Mouse (Mus musculus) lung, postnatal 4 days (tissue): Measurements from ENCODE around the gene Gnaq.
"Not testable (repeated sequence)": the region's sequence is repeated elsewhere in the genome, so short reads cannot be mapped to it uniquely, and the experiment has no call there.

Experiments
- DNase-seq, 2 experiments: peaks; one replicate each; pipeline ENCODE4 v3.0.0; 2021

Gene Gnaq

DNA sequence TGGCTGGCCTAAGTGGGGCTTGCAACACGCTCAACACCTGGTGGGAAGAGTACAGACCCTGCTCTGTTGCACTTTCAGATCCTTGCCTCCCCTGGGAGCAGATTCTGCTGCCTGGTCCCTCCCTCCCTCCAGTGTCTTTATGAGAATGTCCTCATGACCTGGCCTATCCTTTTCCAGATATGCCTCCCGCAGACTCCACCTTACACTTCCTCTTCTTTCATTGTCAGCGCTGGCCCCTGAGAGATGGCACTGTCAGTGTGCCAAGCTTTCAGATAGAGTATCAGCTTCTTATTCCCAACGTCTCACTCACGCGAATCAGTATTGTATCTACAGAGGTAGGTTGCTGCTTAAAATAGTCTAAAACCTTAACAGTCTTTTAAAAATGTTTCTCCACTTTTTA, 129.0 kb downstream of the Gnaq start:
- peak in 1 of 2 experiments; percentile 26 for DNase-seq

DNA sequence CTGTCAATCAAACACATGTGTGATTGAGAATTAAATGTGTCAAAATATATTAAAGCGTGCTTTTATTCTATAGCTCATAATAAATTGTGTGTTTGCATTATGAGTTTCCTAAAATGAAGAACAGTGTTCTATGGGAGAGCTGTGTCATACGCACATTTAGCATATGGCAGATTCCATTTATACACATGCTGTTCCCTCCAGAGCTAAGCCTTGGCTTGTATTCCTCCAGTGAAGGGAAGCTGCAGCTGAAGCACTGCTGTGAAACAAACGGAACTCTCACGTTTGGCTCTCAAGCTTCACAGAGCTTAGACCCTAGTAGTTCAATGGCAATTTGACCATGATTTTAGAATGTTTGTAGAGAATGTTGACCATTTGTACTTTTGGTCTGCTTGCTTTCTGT, 129.7 kb downstream of the Gnaq start:
- no peak for DNase-seq

DNA sequence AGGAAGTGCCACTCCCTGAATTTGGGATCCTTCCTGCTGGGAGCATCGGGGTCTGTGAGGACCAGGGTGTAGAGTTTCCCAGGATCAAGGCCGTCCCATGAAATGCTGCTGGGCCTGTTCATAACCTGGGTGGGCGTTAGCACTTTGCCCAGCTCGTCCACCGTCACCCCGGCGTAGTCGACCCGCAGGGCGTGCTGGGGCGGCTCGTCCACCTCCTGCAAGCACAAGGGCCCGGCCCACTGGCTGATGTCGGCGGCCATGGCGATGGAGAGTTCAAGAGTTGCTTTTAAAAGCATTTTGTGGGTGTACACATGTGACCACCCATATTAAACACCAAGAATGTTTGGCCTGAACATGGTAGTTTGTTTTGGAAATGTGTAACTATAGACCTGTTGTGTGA, 134.7 kb downstream of the Gnaq start:
- DNase-seq: not testable (repeated sequence)

DNA sequence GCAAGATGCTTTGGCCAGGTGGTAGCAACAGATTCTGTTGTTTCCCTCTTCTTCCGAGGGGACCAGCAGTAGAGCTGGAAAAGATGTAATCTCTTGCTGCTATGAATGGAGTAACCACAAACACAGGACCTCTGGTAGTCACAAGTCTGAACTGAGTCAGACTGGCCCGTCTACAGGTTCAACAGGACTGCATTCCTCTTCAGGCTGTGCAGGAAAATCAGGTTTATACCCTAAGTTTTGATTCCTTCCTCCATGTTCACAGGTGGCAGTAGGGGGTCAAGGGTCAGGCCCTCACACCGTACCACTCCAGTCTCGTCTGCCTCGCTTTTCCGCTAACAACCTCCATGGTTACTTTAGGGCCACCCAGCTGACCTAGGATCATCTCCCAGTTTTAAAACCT, 137.6 kb downstream of the Gnaq start:
- DNase-seq: no peak

DNA sequence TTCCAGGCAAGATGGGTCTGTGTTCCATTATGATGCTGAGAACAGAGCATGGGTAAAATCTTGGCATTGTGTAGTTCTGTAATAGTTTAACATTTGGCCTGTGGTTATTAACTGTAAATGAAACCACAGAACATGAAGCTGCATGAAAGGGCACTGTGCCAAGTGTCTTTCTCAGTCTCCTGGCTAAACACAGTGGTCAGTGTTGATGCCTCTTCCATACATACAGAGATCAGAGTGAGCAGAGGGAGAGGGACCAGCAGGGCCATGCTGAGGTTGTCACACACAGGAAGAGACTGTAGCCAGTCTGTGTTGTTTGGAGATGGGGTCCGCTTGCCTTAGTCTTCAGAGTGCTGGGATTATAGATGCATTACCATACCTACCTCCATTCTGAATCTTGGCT, 138.4 kb downstream of the Gnaq start:
- DNase-seq: no peak

DNA sequence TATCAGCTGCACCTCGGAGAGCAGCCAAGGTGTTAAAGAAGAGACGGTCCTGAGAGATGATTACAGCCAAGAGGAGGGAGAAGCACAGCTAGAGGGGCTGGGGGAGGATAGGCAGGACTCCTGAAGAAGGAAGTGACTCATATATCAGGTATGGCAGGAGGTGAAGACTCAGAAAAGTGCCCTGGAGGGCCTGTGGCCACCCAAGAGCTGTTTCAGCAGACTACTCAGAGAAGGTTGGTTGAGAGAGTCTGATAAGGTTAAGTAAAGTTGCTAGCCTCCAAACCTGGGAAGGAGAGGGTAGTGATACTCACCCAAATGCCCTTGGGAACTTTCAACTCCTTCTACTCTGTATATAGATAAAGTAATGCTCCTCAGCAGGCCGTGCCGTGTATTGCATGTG, 140.4 kb downstream of the Gnaq start:
- no peak for DNase-seq

DNA sequence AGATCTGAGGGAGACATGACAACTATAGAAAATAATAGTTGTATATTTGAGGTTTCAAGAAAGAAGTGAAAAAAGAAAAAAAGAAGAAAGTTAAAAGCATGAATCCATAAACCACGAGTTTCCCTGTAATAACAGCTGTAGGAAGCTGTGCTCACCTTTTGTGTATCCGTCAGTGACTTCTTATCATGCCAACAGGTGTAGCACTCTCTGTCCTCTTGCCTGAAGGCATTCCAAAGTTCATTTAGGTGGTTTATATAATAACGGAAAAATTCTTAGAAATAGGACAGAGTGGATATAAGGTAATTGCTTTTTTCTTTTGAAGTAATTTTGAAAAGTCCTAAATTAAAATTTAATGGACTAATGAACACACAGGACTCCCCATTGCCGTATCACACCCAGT, 147.6 kb downstream of the Gnaq start:
- DNase-seq: no peak

DNA sequence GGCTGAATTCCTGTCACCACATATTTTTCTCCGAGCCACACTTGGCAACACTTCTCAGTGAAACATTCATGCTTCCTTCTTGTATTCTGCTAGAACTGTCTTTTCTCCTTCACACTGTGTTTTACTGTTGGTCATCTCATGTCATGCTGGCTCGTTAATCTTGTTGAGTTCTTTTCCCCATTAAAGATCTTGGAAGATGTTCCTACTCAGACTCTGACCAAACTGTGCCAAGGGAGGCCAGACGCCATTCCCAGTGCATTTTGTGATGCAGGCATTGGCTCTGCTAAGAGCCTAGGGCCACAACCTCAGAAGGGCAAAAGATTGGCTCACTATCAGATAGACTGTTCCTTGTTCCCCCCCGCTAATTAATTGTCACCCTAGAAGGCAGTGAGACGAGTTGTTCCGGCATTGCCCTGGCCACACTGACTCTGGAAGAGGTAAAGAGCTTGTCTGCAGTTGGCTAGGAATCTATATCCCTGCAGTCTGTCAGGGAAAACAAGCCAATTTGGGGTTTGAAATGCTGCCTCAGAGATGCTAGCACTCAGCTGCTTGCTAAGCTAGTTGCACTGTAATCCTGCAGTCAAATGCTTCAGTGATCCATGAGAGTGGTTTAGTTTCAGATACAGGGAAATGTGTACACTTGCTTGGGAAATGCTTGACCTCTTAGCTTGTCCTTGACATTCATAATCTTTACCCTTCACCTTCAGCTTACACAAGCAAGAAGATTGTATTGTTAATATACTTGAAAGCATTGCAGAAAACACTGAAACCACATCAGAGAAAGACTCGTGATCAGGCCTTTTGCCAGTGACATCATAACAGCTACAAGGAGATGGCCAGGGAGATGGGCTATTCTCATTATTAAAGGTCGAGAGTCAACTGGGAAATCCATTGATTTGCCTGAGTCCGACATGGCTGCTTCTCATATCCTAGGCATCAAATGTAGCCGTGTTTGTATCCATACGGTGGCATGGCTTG, 152.7 kb downstream of the Gnaq start:
- DNase-seq: no peak

DNA sequence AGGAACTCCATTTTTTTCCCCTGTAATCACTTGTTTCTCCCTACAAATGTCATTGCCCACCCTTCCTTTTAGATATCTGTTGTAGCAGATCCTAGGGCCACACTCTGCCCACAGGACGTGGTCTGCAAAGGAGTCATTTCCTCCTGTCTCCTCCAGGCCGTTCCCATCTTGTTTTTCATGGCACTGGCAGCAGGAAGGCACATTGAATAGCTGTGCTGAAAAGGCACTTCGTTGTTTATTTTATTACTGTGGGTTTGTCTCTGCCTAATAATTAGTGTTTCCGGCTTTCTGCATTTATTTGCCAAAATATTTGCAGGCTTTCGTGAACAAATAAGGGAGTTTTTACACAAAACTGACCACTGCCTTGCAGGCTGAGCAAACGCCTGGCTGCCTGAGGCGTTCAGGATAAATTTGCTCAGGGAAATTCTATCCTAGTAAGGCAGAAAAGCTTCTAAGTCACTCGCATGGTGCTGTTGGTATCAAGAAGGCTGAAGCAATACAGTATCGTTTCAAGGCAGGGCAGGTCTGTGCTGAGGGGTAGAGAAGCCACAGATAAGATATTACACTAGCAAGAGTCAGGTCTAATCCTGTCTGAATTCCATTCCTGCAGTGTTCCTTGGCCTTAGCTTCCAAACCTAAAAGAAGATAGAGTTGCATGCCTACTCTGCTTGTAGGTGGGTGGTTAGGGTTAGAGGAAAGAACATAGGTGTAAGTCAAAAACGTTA, 154.0 kb downstream of the Gnaq start:
- peak; percentile 35 to 56 for DNase-seq

DNA sequence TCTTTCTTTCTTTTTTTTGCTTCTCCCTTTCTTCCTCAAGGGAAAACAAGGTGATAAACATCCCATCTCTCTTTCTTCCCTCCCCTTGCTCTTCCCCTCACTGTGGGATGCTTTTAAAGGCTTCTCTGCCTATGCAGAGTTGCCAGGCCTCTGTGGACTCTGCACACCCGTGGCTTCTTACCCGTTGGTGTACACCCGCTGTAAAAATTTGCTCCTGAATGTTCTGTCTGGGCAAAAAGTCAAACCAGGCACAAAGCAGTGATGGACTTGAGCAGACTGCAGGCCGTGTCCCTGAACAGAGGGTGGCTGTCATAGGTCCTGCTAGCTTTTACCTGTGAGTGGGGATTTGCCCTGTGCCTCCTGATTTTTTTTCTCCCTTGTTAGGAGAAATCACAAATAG, 154.7 kb downstream of the Gnaq start:
- no peak for DNase-seq

DNA sequence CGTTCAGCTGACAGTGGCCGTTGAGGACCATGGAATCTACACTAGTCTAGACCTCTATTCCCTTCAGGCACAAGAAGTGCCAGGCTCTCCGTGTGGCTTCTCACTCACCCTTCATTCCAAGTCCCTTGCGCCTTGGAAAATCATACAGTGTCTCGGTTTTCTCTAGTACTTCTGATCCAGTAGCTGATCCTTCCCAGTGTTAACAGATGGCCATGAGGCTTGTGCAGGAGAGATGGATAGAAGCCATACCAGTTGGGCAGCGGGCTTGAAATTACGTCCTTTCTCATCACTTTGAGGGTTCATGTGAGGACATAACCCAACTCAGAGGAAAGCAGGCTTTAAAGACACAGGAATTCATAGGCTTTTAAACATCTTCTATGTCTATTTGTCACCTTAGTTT, 155.3 kb downstream of the Gnaq start:
- no peak for DNase-seq

DNA sequence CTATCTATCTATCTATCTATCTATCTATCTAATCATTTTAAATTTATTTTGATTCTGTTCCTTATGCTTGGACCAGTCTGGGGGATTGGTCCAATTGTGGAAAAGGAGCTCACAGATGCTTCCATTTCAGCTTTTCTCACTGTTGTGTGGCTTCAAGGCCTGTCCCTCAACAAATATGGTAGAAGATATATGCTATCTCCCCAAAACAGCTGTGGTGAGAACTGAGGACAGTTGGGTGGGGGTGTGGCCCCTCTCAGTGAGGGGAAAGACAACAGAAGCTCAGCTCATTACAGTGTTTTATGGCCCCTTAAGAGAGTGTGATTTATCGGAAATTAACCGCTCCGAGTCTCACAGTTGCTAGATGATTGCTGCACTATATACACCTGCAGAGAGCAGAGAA, 158.5 kb downstream of the Gnaq start:
- DNase-seq: no peak

DNA sequence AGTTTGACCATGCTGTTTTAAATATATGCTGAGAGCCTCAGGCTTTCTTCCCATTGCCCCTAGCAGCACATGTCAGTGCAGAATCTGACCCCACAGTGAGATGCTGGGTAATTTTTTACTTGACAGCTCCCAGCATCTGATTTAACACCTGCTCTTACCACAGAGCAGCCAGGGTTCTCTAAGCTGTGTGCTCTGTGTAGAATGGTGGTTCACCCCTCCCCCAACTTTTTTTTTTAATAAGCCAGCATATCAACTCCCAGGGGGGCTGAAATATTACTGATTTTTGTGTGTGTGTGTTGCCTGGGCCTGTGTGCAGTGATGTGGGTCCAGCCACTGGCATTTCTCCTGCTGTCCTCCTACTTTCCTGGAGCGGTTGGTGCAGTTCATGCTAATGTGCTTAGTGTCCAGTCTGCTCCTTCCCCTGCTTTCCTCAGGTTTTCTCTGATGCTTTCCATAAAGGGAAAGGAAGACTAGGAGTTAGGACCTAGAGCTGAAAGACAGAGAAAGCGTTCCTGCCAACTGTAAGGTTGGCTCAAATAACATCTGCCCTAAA, 159.5 kb downstream of the Gnaq start:
- DNase-seq: no peak

DNA sequence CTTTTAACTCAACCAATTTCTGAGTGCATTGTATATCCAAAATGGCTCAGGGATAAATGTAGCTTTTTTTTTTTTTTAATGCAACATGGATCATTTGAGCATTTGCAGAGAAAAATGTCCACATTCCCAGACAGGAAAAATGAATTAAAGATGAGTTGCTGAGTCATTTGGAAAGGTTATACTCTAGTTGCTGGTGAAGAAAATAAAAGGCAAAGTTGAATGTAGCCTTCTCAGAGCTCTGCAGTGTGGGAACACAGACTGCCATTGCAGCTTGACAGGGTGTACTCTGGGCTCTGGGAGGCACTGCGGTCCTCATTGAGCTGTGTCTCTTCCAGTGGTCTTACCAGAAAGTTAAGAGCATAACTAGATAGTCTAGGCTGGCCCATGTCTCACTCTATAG, 160.3 kb downstream of the Gnaq start:
- DNase-seq: no peak

DNA sequence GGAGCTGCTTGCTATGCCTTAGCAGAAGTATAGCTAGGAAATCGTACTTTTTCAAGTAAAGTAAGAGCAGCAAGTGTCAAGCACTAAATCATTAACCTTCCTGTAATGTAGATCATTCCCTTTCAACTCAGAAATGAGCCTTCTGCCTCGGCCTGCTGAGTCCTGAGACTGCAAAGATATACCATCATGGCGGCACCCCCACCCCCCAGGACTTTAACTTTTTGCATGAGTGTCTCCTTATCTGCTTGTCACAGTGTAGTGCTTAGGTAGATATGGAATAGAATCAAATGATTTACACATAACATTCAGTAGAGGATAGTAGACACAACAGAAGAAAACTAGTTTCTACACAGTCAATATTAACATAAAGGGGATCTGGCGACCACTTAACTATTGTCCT, 167.8 kb downstream of the Gnaq start:
- DNase-seq: no peak

DNA sequence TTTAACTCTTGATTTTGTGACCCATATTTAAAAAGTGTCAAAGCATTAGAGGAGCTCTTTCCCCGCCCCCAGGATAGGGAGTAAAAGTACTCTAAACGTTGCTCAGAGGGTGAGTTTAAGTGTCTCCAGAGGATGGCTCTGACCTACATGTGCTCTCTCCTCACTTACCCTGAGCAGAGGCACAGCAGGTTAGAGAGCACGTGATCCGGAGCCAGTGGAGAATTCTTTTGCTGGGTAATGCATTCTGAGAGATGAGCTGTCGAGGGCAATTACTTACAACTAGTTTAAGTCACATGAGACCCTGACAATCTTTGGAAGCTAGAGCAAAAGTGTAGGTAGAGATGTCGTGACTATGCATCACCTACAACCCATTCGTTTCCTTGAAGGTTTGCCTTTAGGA, 168.7 kb downstream of the Gnaq start:
- no peak for DNase-seq

DNA sequence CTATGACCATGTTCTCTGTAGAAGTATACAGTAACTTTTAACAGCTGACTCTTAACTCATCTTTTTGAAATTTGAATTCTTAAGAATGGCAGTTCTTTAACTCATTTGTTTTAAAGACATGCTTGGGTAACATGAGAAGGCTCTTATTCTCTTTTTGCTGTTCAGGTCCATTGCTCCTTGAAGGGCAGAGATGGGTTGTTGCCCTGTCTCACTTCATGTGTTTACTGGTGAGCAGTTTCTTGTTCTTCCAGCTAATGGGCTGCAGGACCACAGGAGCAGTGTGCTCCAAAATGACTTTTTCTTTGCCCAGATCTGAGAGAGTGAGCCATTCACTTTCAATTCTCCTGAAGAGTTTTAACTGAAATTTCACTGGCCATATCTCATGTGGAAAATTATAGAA, 176.4 kb downstream of the Gnaq start:
- no peak for DNase-seq

DNA sequence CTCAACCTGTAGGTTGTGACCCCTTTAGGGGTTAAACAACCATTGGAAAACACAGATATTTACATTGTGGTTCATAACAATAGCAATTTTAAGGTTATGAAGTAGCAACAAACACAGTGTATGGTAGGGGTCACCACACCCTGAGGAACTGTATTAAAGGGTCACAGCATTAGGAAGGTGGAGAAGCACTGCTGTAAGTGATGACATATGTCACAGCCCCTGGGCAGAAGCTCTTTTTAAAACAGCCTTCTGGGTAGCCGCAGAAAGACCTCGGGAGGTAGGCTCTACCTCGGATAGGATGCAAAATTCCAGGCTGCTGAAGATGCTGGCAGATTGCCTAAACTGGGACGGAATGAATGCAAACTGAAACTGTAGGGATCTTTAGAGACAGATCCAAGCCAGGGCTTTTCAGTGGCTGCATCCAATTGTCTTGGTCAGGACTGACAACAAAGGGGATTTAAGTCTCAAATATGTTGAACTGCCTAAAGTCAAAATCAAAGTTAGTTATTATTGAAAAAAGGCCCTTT, 181.7 kb downstream of the Gnaq start:
- DNase-seq: peak in 1 of 2 experiments; percentile 20

DNA sequence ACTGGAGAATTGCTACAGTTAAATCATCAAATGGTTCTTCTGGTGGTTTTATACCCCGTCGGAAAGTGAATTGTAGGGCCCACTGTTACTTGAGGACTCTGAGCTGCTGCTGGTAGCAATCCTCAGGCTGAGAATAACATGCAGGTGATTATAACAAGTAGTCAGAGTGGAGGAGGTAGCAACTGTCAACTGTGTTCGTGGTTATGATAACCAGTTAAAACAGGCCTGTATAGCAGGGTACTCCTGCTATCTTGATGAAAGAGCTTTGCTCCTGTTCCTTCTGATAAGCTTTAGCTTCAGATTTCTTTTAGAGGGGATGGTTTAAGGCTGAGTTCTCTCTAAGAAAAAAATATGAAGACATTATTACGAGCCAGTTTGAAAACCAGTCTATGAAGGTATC, 182.9 kb downstream of the Gnaq start:
- no peak for DNase-seq

DNA sequence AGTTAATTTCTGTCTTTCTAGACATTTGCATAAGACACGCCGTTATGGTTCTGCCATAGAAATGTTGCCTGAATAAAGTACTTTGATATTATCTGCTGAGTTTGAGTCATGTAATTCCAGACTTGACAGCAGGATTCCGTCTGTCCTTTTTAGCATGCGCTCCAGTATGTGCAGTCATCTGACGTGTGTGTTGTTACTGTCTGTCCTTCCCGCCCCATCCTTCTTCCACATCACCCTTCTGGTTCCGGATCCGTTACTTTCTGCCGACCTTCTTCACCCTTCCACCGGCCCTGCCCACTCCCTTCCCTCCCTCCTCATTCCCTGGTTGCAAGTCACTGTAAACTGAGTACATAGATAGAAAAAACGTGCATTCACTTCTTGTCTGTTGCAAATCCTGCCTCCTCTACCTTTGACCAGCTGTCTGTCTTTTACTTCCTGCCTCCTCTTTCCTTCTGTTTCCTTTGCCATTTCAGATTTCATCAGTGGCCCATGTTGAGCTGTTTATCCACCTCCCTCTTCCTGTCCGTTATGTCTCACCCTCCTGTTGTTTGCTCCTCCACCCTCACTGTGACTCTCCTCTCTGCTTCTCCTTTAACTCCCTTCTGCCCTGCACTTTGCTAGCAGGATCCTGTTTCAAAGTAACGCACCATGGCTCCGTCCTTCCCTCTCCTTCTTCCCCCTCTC, 185.6 kb downstream of the Gnaq start:
- no peak for DNase-seq

DNA sequence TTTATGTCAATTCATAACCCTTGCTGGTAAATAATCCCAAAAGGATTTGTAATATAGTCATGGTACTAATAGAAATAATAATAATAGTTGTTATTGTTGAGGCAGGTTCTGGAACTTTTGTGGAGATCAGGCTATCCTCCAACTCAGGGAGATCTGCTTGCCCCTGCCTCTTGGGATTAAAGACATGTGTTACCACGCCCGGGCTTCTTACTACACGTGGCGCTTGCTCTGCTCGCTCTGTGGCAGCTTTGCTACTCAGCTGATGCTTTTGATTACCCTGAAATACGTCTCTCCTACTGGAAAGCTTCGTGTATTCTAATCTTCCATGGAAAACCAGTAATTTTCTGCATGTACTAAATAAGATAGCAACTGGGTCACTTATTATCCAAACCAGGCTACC, 187.4 kb downstream of the Gnaq start:
- DNase-seq: no peak

DNA sequence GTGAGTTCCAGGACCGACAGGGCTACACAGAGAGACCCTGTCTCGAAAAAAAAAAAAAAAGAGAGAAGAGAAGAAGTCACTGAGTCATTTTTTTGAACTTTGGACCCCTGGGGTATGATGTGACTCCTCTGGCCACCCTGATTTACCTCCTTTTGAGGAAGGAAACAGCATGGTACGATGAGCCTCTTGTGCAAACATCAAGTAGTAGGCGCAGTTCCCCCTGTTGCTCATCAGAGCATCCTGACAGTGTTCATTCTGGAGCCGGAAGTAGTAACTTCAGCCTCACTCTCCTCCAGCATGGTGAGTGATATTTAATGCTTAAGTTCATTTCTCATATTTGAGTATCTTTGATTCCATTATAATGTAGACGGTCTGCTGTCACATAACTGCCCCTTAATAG, 190.4 kb downstream of the Gnaq start:
- peak in 1 of 2 experiments; percentile 13 for DNase-seq

DNA sequence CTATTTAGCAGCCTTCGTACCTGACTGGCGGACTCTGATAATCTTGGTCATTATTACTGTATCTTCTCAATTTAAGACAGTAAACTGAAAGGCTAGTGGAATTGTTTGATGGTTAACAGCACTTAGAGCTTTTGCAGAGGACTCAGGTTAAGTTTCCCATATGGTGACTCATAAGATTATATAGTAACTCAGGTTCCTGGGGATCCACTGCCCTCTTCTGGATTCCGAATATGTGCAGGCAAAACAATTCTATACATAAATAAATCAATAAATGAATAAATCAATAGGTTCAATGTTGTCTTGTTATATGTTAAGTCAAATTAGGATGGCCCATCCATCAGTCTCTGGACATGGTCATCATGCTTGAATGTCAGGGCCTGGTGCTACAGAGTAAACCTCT, 191.6 kb downstream of the Gnaq start:
- DNase-seq: no peak
